Mouse (Mus musculus) G1E (cell line): ENCODE data around the gene Rps19bp1.

ENCODE experiments used
- CTCF ChIP-seq: IDR thresholded peaks from 2 replicates; pipeline ENCODE4 v1.5.1; 2012; ENCODE audit warnings: low read depth, low read length, inconsistent platforms, mixed read lengths
- GATA1 ChIP-seq: IDR thresholded peaks from 2 replicates; pipeline ENCODE4 v1.6.1; 2012; ENCODE audit warnings: borderline replicate concordance, low read length, inconsistent platforms, mixed read lengths
- GATA2 ChIP-seq: IDR thresholded peaks from 2 replicates; pipeline ENCODE4 v1.6.1; 2012; ENCODE audit warnings: low read depth, low read length, inconsistent platforms, borderline replicate concordance
- POLR2AphosphoS5 ChIP-seq: IDR thresholded peaks from 2 replicates; pipeline ENCODE4 v1.6.1; 2012; ENCODE audit warnings: low read depth, low read length, inconsistent platforms; ENCODE audit not compliant: insufficient replicate concordance
- TAL1 ChIP-seq: conservative IDR thresholded peaks from 2 replicates; pipeline ENCODE4 v1.6.1; 2012; ENCODE audit warnings: low read depth, low read length, inconsistent platforms, mixed read lengths

DNA sequence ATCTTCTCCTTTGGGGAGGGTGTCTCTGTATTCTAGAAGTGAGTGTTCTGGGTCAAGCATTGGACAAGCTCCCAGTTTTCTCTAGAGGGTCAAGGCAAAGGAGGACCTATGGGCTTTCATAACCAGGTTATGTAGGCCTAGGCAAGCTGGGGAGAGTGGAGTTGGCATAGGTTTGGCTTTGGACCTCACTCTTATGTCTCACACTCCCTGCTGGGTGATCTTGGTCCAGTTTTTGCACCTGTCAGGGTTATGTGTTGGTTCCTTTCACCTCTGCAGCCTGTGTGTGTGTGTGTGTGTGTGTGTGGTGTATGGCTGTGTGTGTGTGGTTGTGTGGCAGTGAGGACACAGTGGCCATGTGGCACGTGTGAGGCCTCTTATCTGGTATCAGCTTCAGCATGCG, 14.9 kb upstream of the Rps19bp1 start:
- TF ChIP-seq CTCF (no peak), TAL1 (no peak), GATA1 (no peak), POLR2AphosphoS5 (no peak), GATA2 (no peak)
